Mouse (Mus musculus): ENCODE measurements around the gene Rtp4.

- TF ChIP-seq CTCF (conservative IDR thresholded peaks at IDR 0.05; ENCODE audit: low read length) (no peak), NANOG (IDR thresholded peaks at IDR 0.05; ENCODE audit: borderline replicate concordance, low read length) (no peak), POU5F1 (IDR thresholded peaks at IDR 0.05; ENCODE audit: borderline replicate concordance, low read length) (no peak)
Observed at GRCm38 (mm10) chr16:23544361-23544760, 24.3 kb downstream of the Rtp4 start.
